Mouse (Mus musculus): Measurements from ENCODE around the gene Evi5l. TPM values are rescaled to one million over a fixed set of nuclear protein-coding genes. Genes with fewer than 3 reads are reported as not detected.

Evi5l gene
- polyA plus RNA-seq, 1 experiment from 2014 or later, result 36.3 TPM

GRCm38 (mm10) chr8:4226323-4226722, 60.0 kb downstream of the Evi5l start:
- no peak for ATAC-seq (ENCODE audit: insufficient number of reproducible peaks, insufficient read depth, low FRiP score, low TSS enrichment, low read depth)
- peak overlapping the region; percentile 42 for H3K4me3 ChIP-seq

GRCm38 (mm10) chr8:4226739-4227347, 60.5 kb downstream of the Evi5l start, which contains the start of gene Lrrc8e:
Lrrc8e (plus strand) TSS chr8:4226827.
- peaks cover 12% of the 10 kb centered on the region; the same call in 1 of the 2 replicates for H3K4me1 ChIP-seq
- H3K36me3 ChIP-seq, result no peaks in the 10 kb centered on the region
- ATAC-seq (ENCODE audit: insufficient number of reproducible peaks, insufficient read depth, low FRiP score, low TSS enrichment, low read depth), result peak; percentile 11; the same call in 1 of the 2 replicates
- WGBS, result 2% methylated on average over 33 of the region's 33 CpGs
- peak within 1 kb of the TSS; percentile 65 for H3K9ac ChIP-seq
- H3K27me3 ChIP-seq, result peaks cover 41% of the 10 kb centered on the region
- H3K4me3 ChIP-seq, result peak within 1 kb of the TSS; percentile 42
- no peaks in the 10 kb centered on the region for H3K9me3 ChIP-seq
- no peak within 1 kb of the TSS for H3K27ac ChIP-seq
- peak within 1 kb of the TSS; percentile 67 for H3K4me2 ChIP-seq

More at GRCm38 (mm10) chr8:4226323-4226722, 60.0 kb downstream of the Evi5l start:
- Histone ChIP-seq H3K9me3 (no peaks in the 10 kb centered on the region), H3K36me3 (no peaks in the 10 kb centered on the region), H3K27me3 (peaks cover 41% of the 10 kb centered on the region), H3K4me1 (peaks cover 12% of the 10 kb centered on the region; the same call in 1 of the 2 replicates), H3K4me2 (peak overlapping the region; percentile 67), H3K9ac (peak overlapping the region; percentile 65), H3K27ac (no peak overlapping the region)
- 22% methylated on average over 4 of the region's 4 CpGs for WGBS

- peaks cover 41% of the 10 kb centered on the region for H3K27me3 ChIP-seq
- WGBS, result 92% methylated on average over 4 of the region's 4 CpGs
- H3K4me3 ChIP-seq, result no peak overlapping the region
Observed at GRCm38 (mm10) chr8:4227919-4228318, 61.6 kb downstream of the Evi5l start.

GRCm38 (mm10) chr8:4229784-4230183, 63.4 kb downstream of the Evi5l start:
- H3K4me2 ChIP-seq, result no peak overlapping the region
- 74% methylated on average over 5 of the region's 5 CpGs for whole genome bisulfite sequencing

More at GRCm38 (mm10) chr8:4227919-4228318, 61.6 kb downstream of the Evi5l start:
- Histone ChIP-seq H3K27ac (no peak overlapping the region), H3K4me1 (peaks cover 12% of the 10 kb centered on the region; the same call in 1 of the 2 replicates), H3K9me3 (no peaks in the 10 kb centered on the region), H3K4me2 (no peak overlapping the region), H3K36me3 (no peaks in the 10 kb centered on the region), H3K9ac (no peak overlapping the region)
- ATAC-seq (ENCODE audit: insufficient number of reproducible peaks, insufficient read depth, low FRiP score, low TSS enrichment, low read depth), result no peak

GRCm38 (mm10) chr8:4230612-4231351, 64.4 kb downstream of the Evi5l start:
- 50% methylated on average over 10 of the region's 10 CpGs for WGBS
- Histone ChIP-seq H3K9me3 (no peaks in the 10 kb centered on the region), H3K4me2 (no peak overlapping the region), H3K27ac (no peak overlapping the region), H3K36me3 (no peaks in the 10 kb centered on the region), H3K4me1 (peaks cover 12% of the 10 kb centered on the region; the same call in 1 of the 2 replicates), H3K27me3 (peaks cover 30% of the 10 kb centered on the region), H3K9ac (no peak overlapping the region), H3K4me3 (no peak overlapping the region)
- no peak; the same call in 1 of the 2 replicates for ATAC-seq (ENCODE audit: insufficient number of reproducible peaks, insufficient read depth, low FRiP score, low TSS enrichment, low read depth)

More at GRCm38 (mm10) chr8:4229784-4230183, 63.4 kb downstream of the Evi5l start:
- H3K4me1 ChIP-seq, result peaks cover 12% of the 10 kb centered on the region; the same call in 1 of the 2 replicates
- H3K27ac ChIP-seq, result no peak overlapping the region
- H3K27me3 ChIP-seq, result peaks cover 32% of the 10 kb centered on the region
- no peak overlapping the region for H3K9ac ChIP-seq
- H3K4me3 ChIP-seq, result no peak overlapping the region
- ATAC-seq (ENCODE audit: insufficient number of reproducible peaks, insufficient read depth, low FRiP score, low TSS enrichment, low read depth), result no peak
- no peaks in the 10 kb centered on the region for H3K36me3 ChIP-seq
- no peaks in the 10 kb centered on the region for H3K9me3 ChIP-seq

- H3K4me2 ChIP-seq, result peak overlapping the region; percentile 89
- peaks cover 25% of the 10 kb centered on the region for H3K4me1 ChIP-seq
- H3K27ac ChIP-seq, result peak overlapping the region; percentile 97
- H3K4me3 ChIP-seq, result peak overlapping the region; percentile 79
- peak; percentile 18 for ATAC-seq (ENCODE audit: insufficient number of reproducible peaks, insufficient read depth, low FRiP score, low TSS enrichment, low read depth)
- H3K9me3 ChIP-seq, result no peaks in the 10 kb centered on the region
- H3K9ac ChIP-seq, result peak overlapping the region; percentile 83
- peaks cover 14% of the 10 kb centered on the region for H3K36me3 ChIP-seq
- 23% methylated on average over 15 of the region's 15 CpGs for WGBS
- no peaks in the 10 kb centered on the region for H3K27me3 ChIP-seq
Observed at GRCm38 (mm10) chr8:4237814-4238433, 71.6 kb downstream of the Evi5l start.

- Histone ChIP-seq H3K9ac (peak within 1 kb of the TSS; percentile 85), H3K4me2 (peak within 1 kb of the TSS; percentile 89), H3K4me3 (peak within 1 kb of the TSS; percentile 79), H3K9me3 (no peaks in the 10 kb centered on the region), H3K27me3 (no peaks in the 10 kb centered on the region), H3K36me3 (peaks cover 20% of the 10 kb centered on the region), H3K27ac (peak within 1 kb of the TSS; percentile 97), H3K4me1 (peaks cover 25% of the 10 kb centered on the region)
- WGBS, result 0% methylated on average over 62 of the region's 71 CpGs
- ATAC-seq (ENCODE audit: insufficient number of reproducible peaks, insufficient read depth, low FRiP score, low TSS enrichment, low read depth), result peak; percentile 93
Observed at GRCm38 (mm10) chr8:4238434-4239192, 72.2 kb downstream of the Evi5l start, which contains the start of the genes Map2k7 and Gm49320. Map2k7 (plus strand) TSS chr8:4238740. Gm49320 (plus strand) TSS chr8:4238865.

- peak overlapping the region; percentile 79 for H3K4me3 ChIP-seq
- peak overlapping the region; percentile 97 for H3K27ac ChIP-seq
- peaks cover 28% of the 10 kb centered on the region for H3K36me3 ChIP-seq
- WGBS, result 13% methylated on average over 19 of the region's 19 CpGs
- no peaks in the 10 kb centered on the region for H3K27me3 ChIP-seq
- H3K4me2 ChIP-seq, result peak overlapping the region; percentile 89
- ATAC-seq (ENCODE audit: insufficient number of reproducible peaks, insufficient read depth, low FRiP score, low TSS enrichment, low read depth), result no peak
- peaks cover 25% of the 10 kb centered on the region for H3K4me1 ChIP-seq
- peak overlapping the region; percentile 85 for H3K9ac ChIP-seq
- H3K9me3 ChIP-seq, result no peaks in the 10 kb centered on the region
Observed at GRCm38 (mm10) chr8:4239193-4239890, 73.0 kb downstream of the Evi5l start.

GRCm38 (mm10) chr8:4245061-4245460, 78.7 kb downstream of the Evi5l start:
- WGBS, result 95% methylated on average over 5 of the region's 5 CpGs
- H3K36me3 ChIP-seq, result peaks cover 84% of the 10 kb centered on the region
- no peaks in the 10 kb centered on the region; the same call in 1 of the 2 replicates for H3K27me3 ChIP-seq
- H3K9me3 ChIP-seq, result no peaks in the 10 kb centered on the region
- no peak overlapping the region for H3K4me3 ChIP-seq
- no peak overlapping the region for H3K27ac ChIP-seq
- H3K9ac ChIP-seq, result peak overlapping the region; percentile 11; the same call in 1 of the 2 replicates
- no peak for ATAC-seq (ENCODE audit: insufficient number of reproducible peaks, insufficient read depth, low FRiP score, low TSS enrichment, low read depth)
- peaks cover 25% of the 10 kb centered on the region for H3K4me1 ChIP-seq
- no peak overlapping the region for H3K4me2 ChIP-seq

- 92% methylated on average over 13 of the region's 13 CpGs for WGBS
- H3K9ac ChIP-seq, result no peak overlapping the region
- no peaks in the 10 kb centered on the region for H3K9me3 ChIP-seq
- ATAC-seq (ENCODE audit: insufficient number of reproducible peaks, insufficient read depth, low FRiP score, low TSS enrichment, low read depth), result no peak
- H3K4me1 ChIP-seq, result peaks cover 23% of the 10 kb centered on the region
- no peak overlapping the region for H3K4me2 ChIP-seq
- H3K4me3 ChIP-seq, result no peak overlapping the region
- H3K27ac ChIP-seq, result no peak overlapping the region
- no peaks in the 10 kb centered on the region; the same call in 1 of the 2 replicates for H3K27me3 ChIP-seq
- peaks cover 87% of the 10 kb centered on the region for H3K36me3 ChIP-seq
Observed at GRCm38 (mm10) chr8:4245737-4246136, 79.4 kb downstream of the Evi5l start.

All from embryonic facial prominence, embryonic 13.5 days (tissue).